Mouse (Mus musculus) brown adipose tissue, adult 24 weeks (tissue): ENCODE results near the gene Recql5. TPM values are rescaled to one million over a fixed set of nuclear protein-coding genes. Genes with fewer than 3 reads are reported as not detected.
A peak's percentile ranks its signal among the peaks of the same experiment; 100 is the strongest.

ENCODE experiments used
- H3K27ac ChIP-seq: fragments of 200-500 bp; replicated peaks from 2 replicates; pipeline ENCODE4 v1.5.1; 2012; ENCODE audit warnings: low read depth, mild to moderate bottlenecking, low read length
- H3K4me1 ChIP-seq: fragments of 200-500 bp; 2 replicates; pipeline ENCODE4 v1.6.1; 2012; ENCODE audit warnings: low read length, mixed read lengths; ENCODE audit not compliant: control insufficient read depth, insufficient read depth, insufficient read length
- H3K4me3 ChIP-seq: fragments of 200-500 bp; 2 replicates; pipeline ENCODE4 v1.5.1; 2012; ENCODE audit warnings: low read depth, mild to moderate bottlenecking, low read length, moderate library complexity; ENCODE audit not compliant: insufficient read depth
- polyA plus RNA-seq: library from polyadenylated mRNA; stranded (reverse); fragments of >200 nt; gene quantifications from 2 replicates; pipeline ENCODE4 v1.2.4, GENCODE M21; 2012; ENCODE audit not compliant: missing spikeins, insufficient read depth, insufficient read length

The Recql5 gene
- polyA plus RNA-seq, 1 experiment: 4.2 TPM

DNA sequence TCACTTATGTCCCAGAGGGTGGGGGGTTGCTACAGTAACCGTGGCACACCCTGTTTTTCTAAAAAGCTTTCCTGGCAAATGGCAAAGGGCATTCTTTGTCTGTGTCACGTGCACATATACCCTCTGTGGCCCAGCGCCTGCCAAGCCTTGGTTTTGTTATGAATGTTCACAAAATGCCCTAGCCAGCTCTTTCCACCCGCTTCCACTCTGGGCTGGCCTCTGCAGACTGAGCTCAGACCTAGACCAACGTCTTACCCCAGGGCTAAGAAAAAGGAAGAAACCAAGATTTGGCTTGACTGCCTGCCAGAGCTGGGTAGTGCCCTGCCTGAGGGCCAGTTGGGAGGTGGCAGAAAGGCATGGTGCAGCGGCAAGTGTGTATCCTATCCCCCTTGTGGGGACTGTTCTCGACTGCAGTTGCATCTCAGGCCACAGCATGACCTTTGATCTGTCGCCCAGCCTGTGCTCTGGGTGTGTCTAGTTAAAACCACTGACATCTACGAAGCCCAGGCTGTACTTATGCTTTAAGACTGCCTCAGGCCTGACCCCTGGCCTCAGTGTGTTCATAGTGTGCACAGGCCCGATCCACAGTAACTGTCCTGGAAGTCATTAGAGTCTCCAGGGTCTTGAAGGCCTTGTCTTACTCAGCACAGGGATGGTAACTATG is 22.1 kb upstream of the Recql5 start:
- peak overlapping the region; percentile 57 for H3K27ac ChIP-seq
- H3K4me1 ChIP-seq: peaks cover 5% of the 10 kb centered on the region; the same call in 1 of the 2 replicates
- no peak overlapping the region for H3K4me3 ChIP-seq

DNA sequence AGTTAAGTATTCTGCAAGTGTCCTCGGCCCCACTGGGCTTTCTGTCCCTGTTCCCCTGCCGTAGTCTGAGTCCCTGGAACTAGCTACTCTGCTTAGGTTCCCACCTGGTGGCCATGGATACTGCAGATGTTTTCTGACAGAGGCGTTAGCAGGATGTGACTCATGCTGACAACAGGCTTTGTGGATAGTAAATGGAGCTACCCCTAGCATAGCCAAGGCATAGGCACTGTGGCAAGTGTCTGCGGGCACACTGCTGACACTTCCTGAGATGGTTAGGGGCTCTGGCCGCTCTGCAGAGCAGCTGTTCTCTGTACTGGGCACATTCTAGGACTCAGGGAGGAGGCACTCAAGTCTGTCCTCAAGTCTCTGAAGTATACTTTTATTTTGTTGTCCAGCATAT is 21.4 kb upstream of the Recql5 start:
- Histone ChIP-seq H3K4me3 (no peak overlapping the region), H3K4me1 (peaks cover 5% of the 10 kb centered on the region; the same call in 1 of the 2 replicates), H3K27ac (peak overlapping the region; percentile 57)

DNA sequence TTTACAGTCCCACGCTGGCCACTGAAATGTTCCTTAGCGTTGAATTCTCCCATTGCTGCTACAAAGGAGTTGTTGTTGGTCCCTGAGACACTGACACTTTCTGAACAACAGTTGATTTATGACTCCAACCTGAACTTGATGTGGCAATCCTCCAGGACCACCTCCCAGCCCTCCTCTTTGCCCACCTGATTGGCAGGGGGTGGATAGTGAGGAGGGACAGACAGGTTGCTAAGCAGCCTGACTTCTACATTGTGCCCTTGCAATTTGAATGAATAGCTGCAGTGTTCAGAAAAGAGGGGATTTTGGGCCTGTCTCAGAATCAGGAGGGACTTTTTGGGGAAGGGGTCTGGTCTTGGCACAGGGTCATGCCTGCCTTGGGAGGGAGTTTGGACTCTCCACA is 17.4 kb upstream of the Recql5 start:
- no peak overlapping the region for H3K4me3 ChIP-seq
- H3K4me1 ChIP-seq: peaks cover 4% of the 10 kb centered on the region; the same call in 1 of the 2 replicates
- H3K27ac ChIP-seq: no peak overlapping the region

DNA sequence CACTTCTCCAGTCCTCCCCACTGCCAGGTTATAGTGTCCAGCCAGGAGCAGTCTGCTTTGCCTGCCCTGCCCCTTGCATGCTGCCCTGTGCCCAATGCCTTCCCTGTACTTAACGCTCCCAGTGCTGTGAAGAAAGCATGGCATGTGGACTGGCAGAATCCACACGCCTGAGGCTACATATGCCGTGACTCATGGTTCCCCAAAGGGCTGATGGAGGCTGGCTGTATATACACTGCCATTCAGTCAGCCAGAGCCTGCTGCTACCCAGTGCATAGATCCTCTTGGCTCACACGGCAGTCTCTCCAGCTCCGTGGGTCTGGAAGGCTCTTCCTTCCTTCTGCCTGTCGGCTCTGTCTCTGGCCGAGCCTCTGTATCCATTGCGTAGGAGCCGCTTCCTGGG is 15.0 kb upstream of the Recql5 start:
- no peak overlapping the region for H3K4me3 ChIP-seq
- no peaks in the 10 kb centered on the region for H3K4me1 ChIP-seq
- no peak overlapping the region for H3K27ac ChIP-seq

DNA sequence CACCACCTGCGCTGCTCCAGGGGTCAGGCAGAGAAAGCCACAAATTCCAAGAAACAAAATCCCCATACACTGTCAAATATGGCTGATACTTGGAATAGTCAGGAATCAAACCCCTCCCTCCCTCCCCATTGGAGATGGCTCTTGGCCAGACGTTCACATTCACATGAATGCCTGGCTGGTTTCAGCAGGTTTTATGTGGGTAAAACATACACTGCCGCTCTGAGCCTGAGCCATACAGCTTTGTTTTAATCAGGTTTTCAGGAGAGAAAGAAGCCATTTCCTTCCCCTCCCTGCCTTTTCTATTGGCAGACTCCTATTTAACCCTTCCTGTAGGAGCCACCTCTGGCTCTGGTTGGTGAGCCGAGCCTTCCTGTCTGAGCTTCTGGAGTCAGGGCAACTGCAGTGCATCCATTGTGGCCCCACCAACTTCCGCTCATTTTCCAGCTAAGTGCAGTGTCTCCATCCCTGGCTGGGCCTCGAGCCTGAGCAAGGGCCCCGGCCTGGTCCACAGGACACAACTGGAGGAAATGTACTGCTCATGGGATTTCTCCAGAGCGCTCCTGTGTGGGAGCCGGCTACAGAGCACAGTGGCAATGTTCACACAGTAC is 13.0 kb upstream of the Recql5 start:
- Histone ChIP-seq H3K27ac (no peak overlapping the region), H3K4me3 (no peak overlapping the region), H3K4me1 (no peaks in the 10 kb centered on the region)

DNA sequence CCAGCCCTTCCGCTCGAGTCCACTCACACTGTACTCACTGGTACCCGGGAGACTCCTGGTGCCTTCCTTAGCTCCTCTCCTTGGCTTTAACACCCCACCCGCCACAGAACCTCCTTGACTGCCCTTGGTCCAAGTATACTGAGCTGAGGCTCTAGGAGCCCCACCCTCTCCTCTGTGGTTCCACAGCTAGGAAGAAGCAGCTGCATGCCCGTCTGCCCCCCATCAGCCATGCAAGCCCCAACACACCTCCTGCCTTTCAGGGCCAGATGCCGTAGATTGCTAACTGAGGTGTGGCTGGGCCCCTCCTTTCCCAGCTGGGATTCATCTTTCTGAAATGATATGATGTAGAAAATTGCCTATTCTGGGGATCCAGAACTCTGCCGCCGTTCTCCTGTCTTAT is 12.0 kb upstream of the Recql5 start:
- H3K4me3 ChIP-seq: no peak overlapping the region
- H3K4me1 ChIP-seq: no peaks in the 10 kb centered on the region

DNA sequence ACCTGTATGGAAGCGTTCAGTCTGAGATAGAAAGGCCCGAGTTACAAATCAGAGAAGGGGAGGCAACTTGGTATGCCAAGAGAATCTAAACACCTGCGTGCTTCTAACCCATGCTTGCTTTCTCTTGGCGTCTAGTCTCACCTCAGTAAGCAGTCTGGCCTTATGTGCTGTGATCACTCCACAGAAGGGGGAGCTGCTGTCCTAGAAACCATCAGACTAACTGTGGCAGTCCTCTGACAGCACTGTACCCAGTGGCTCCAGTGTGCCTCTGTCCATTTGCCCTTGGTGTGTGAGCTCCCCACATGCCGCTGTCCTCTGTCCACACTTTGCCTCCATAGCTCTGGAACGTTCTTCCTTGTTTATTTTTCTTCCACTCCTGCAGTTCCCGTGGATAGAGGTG is 8.7 kb upstream of the Recql5 start:
- H3K4me3 ChIP-seq: no peak overlapping the region
- H3K4me1 ChIP-seq: no peaks in the 10 kb centered on the region
- H3K27ac ChIP-seq: no peak overlapping the region

More for the DNA sequence above, 12.0 kb upstream of the Recql5 start:
- H3K27ac ChIP-seq: no peak overlapping the region

DNA sequence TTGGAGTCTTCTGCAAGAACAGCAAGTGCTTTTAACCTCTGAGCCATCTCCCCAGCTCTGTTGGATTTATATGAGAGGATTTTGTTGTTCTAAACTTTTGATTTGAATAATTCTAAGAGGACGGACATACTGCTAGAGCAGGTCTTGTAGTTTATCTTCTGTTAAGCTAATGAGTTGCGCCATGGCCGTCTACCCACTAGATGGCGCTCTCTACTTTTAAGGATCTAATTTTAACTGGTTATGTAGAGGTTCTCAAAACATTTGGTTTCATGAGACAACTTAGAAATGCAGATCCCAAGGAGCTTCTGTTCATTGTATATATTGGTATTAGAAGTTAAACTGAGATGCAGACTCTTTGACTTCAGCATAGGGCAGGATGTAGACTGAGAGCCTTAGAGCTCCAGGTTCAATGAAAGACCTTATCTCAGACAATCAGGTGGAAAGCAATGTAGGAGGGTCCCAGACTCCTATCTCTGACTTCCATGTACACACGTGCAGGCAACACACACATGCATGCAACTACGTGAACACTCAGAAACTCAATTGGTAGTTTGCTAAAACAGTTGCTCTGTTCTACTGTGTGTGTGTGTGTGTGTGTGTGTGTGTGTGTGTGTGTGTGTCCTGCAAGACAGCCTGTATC is 6.5 kb upstream of the Recql5 start:
- H3K4me3 ChIP-seq: no peak overlapping the region
- H3K27ac ChIP-seq: no peak overlapping the region
- no peaks in the 10 kb centered on the region for H3K4me1 ChIP-seq

DNA sequence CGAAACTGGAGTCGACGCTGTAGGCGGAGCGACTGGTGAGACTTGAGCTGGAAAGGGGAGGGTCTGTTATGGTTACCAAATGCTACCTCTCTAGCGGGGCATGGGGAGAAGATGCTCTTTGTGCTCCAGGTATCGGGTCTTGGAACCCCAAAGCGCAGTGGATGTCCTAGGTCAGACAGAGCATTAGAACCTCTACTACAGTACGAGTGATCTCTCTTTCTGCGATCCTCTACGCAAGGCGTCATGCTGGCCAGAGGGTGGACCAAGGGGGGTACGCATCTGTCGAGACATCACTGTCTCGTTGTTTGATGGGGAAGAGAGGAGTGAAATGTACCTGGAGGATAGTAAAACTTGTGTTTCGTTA is 452 bp upstream of the Recql5 start:
- Histone ChIP-seq H3K4me3 (peak overlapping the region; percentile 77), H3K27ac (0 out of 2 replicates have a peak overlapping the region, but pooled peaks have one; percentile 8), H3K4me1 (peaks cover 5% of the 10 kb centered on the region)

DNA sequence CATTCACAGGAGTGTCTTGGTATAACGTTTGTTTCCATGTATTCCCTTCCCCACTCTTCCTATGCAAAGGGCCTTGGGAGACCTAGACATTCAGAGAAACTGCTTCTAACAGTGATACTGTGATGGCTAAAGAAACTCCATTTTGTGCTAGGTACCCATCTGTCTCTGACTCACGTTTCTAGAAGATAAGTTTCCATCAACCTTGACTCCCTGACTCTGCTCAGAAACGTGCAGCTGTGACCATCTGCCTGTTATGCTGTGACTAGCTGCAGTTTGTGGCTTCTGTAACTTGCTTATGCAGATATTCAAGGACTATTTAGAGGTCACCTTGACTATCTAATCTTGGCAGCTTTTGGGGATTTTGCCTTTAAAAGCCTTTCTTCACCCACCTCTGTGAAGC is 2.0 kb downstream of the Recql5 start:
- H3K4me3 ChIP-seq: no peak overlapping the region
- no peak overlapping the region for H3K27ac ChIP-seq
- H3K4me1 ChIP-seq: peaks cover 5% of the 10 kb centered on the region

DNA sequence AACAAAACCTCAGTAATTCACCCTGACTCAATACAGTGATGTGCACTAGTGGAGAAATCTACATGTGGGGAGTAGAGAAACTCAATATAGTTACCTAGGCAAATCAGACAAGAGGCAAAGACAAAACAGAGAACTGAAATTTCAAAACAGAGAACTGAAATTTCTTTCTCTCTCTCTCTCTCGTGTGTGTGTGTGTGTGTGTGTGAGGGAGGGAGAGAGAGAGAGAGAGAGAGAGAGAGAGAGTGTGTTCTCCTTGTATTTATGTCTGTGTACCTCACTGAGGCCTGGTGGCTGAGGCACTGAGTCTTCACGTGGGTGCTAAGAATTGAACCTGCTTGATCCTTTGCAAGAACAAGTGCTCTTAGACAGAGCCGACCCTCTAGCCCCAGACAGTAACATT is 3.5 kb downstream of the Recql5 start:
- no peak overlapping the region for H3K4me3 ChIP-seq
- peaks cover 5% of the 10 kb centered on the region for H3K4me1 ChIP-seq
- no peak overlapping the region for H3K27ac ChIP-seq

DNA sequence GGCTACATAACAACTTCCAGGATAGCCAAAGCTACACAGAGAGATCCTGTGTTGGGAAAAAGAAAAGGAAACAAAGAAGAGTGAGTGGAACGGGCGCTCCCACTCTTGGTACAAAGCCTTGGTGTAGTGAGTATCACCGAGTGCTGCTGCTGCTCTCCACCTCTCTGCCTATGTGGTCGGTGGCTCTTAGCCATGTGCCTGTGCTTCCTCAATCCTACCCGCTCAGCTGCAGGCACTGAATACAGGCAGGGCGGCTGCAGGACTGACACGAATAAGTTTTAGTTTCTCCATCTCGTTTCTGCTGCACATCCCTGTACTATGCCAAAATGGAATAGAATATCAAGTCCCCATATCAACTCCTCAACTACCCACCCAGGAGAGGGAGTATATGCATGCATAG is 4.2 kb downstream of the Recql5 start:
- peaks cover 5% of the 10 kb centered on the region for H3K4me1 ChIP-seq
- H3K4me3 ChIP-seq: no peak overlapping the region
- no peak overlapping the region for H3K27ac ChIP-seq

DNA sequence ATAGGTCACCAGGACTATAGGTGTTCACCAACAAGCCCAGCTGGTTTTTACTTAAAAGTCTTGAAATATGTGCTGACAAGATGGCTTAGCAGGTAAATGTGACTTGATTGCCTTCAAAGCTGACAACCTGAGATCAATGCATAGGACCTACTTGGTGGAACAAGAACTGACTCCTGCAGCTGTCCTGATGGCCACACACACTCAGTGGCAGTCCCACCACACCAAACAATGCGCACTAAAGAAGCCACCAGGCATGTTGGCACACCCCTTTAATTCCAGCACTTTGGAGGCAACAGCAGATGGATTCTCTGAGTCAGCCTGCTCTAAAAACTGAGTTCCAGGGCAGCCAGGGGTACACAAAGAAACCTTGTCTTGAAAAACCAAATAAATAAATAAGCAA is 11.3 kb downstream of the Recql5 start:
- H3K4me3 ChIP-seq: no peak overlapping the region

DNA sequence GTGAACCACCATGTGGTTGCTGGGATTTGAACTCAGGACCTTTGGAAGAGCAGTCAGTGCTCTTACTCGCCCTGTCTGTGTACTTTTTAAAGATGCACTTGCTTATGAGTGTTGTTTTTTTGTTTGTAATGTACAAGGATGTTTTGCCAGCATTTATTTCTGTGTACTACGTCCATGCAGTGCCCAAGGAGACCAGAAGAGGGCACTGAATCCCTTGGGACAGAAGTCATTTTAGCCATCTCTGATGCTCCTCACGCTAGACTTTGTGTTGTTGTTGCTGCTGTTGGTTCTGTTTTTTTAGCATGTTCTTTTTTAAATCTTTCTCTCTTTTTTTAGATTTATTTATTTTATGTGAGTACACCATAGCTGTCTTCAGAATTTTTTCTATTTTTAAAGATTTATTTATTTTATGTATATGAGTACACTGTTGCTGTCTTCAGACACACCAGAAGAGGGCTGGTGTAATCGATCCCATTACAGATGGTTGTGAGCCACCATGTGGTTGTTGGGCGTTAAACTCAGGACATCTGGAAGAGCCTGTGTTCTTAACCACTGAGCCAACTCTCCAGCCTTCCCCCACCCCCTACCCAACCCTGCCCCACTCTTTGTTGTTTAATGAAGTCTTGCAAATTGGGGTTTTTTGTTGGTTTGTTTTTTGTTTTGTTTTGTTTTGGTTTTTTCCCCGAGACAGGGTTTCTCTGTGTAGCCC is 13.0 kb downstream of the Recql5 start:
- H3K27ac ChIP-seq: no peak overlapping the region
- H3K4me3 ChIP-seq: no peak overlapping the region
- H3K4me1 ChIP-seq: no peaks in the 10 kb centered on the region

More for the DNA sequence above, 11.3 kb downstream of the Recql5 start:
- H3K27ac ChIP-seq: no peak overlapping the region
- no peaks in the 10 kb centered on the region for H3K4me1 ChIP-seq

DNA sequence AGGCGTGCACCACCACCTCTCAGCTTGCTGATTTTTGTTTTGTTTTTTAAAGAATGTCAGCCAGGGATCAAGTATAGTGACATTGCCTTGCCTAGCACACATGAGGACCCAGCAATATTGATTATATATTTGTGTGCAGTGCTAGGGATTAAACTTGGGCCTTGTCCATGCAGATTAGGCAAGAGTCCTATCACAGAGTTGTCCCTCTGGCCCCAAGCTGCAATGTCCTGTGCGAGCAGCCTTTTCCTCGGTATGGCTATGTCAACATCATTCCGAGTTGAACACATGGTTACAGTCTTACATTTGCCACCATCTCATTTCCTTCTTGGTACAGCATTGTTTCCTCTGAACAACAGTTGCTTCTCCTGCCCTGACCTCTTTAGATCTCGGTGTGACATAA is 14.2 kb downstream of the Recql5 start:
- no peaks in the 10 kb centered on the region for H3K4me1 ChIP-seq
- no peak overlapping the region for H3K4me3 ChIP-seq
- no peak overlapping the region for H3K27ac ChIP-seq
